Mouse (Mus musculus): ENCODE results near the gene Rbfox2. TPM values are rescaled to one million over a fixed set of nuclear protein-coding genes. Genes with fewer than 3 reads are reported as not detected.
"Not testable (repeated sequence)": the region's sequence is repeated elsewhere in the genome, so short reads cannot be mapped to it uniquely, and the experiment has no call there.

Gene Rbfox2
- total and polyA plus RNA-seq, 2 experiments: 17.4 to 21.5 TPM

DNA sequence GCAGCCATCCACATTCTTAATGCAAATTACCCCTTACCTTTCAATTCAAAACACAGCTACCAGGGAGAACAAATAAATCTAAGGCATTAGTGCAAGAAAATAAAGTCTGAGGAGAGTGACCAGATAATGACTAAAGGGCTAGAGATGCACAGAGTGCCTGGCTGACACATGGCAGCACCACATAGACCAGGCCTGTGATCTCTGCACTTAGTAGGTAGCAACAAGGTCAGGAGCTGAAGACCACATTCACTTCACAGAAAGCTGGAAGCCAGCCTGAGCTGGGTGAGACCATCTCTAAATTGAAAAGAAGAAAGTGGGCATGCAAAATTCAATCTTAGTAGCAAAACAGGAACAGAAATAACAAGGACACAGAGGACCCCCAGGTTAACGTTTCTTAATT, 30.5 kb downstream of the Rbfox2 start:
- no peak for DNase-seq (ENCODE audit: extremely low read depth, low read depth, low spot score)
- Histone ChIP-seq H3K27ac (replicated peaks; ENCODE audit: insufficient read depth, low read depth, low read length) (peak overlapping the region; percentile 7), H3K4me3 (ENCODE audit: insufficient read depth, low read depth, low read length) (no peak overlapping the region), H3K4me1 (ENCODE audit: control insufficient read depth, insufficient read depth, low read length) (peaks cover 20% of the 10 kb centered on the region), H3K27me3 (ENCODE audit: control insufficient read depth, insufficient read depth, low read length) (no peaks in the 10 kb centered on the region), H3K9ac (ENCODE audit: low read depth, low read length) (no peak overlapping the region), H3K79me2 (ENCODE audit: control insufficient read depth, insufficient read depth, low read length) (peaks cover 53% of the 10 kb centered on the region; the same call in 1 of the 2 replicates), H3K36me3 (ENCODE audit: control insufficient read depth, insufficient read depth, low read length) (no peaks in the 10 kb centered on the region)
- TF ChIP-seq CTCF (IDR thresholded peaks at IDR 0.05; ENCODE audit: low read depth, low read length) (no peak), POLR2A (IDR thresholded peaks at IDR 0.05; ENCODE audit: extremely low read depth, insufficient read depth, low read length) (no peak)
- 74% methylated on average over 1 of the region's 1 CpGs for WGBS

DNA sequence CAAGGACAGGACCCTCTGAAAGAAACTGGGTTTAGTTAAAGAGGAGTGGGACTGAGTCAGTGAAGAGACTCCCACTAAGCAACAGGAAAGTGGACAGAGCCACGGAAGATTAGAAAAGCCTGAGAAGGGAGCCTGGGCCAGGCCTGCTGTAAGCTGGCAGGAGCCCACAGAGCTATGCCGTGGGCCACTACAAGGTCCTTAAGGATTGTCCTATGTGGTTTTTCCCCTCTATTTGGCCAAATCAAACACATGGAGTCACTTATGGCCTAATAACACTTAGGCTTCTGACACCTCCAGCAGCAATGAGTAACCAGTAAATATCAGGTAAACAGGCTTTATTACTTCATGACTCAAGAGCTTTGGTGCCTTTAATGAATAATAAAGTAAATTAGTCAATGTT, 31.2 kb downstream of the Rbfox2 start:
- Histone ChIP-seq H3K4me3 (ENCODE audit: insufficient read depth, low read depth, low read length) (no peak overlapping the region), H3K27me3 (ENCODE audit: control insufficient read depth, insufficient read depth, low read length) (no peaks in the 10 kb centered on the region), H3K79me2 (ENCODE audit: control insufficient read depth, insufficient read depth, low read length) (peaks cover 55% of the 10 kb centered on the region), H3K36me3 (ENCODE audit: control insufficient read depth, insufficient read depth, low read length) (no peaks in the 10 kb centered on the region), H3K9ac (ENCODE audit: low read depth, low read length) (no peak overlapping the region), H3K27ac (replicated peaks; ENCODE audit: insufficient read depth, low read depth, low read length) (peak overlapping the region; percentile 9; the same call in 1 of the 2 replicates), H3K4me1 (ENCODE audit: control insufficient read depth, insufficient read depth, low read length) (peaks cover 24% of the 10 kb centered on the region)
- TF ChIP-seq CTCF (IDR thresholded peaks at IDR 0.05; ENCODE audit: low read depth, low read length): no peak
- no peak for TF ChIP-seq POLR2A (IDR thresholded peaks at IDR 0.05; ENCODE audit: extremely low read depth, insufficient read depth, low read length)
- WGBS: 34% methylated on average over 2 of the region's 2 CpGs
- DNase-seq (ENCODE audit: extremely low read depth, low read depth, low spot score): no peak

DNA sequence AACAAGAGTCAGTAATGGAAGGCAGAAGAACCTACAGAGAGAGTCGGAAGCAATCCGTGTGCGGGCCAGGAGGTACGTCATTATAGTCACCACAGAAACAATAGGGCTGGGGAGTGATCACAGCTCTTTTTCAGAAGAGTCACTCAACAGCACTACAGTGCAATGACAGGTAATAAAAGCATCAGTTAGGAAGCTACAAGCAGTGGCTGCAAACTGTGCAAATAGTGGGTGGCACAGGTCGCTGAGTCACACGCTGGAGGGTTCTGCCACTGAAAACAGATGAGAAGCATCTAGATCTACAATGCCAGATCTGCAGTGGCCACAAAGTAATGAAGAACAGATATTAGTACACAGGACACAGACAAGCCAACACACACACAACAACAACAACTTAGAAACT, 32.9 kb downstream of the Rbfox2 start:
- DNase-seq (ENCODE audit: extremely low read depth, low read depth, low spot score): no peak
- no peak overlapping the region for H3K27ac ChIP-seq (replicated peaks; ENCODE audit: insufficient read depth, low read depth, low read length)
- TF ChIP-seq POLR2A (IDR thresholded peaks at IDR 0.05; ENCODE audit: extremely low read depth, insufficient read depth, low read length) (no peak), CTCF (IDR thresholded peaks at IDR 0.05; ENCODE audit: low read depth, low read length) (no peak)
- peaks cover 59% of the 10 kb centered on the region for H3K79me2 ChIP-seq (ENCODE audit: control insufficient read depth, insufficient read depth, low read length)
- WGBS: 78% methylated on average over 6 of the region's 6 CpGs
- H3K27me3 ChIP-seq (ENCODE audit: control insufficient read depth, insufficient read depth, low read length): no peaks in the 10 kb centered on the region
- H3K4me3 ChIP-seq (ENCODE audit: insufficient read depth, low read depth, low read length): no peak overlapping the region
- peaks cover 27% of the 10 kb centered on the region for H3K4me1 ChIP-seq (ENCODE audit: control insufficient read depth, insufficient read depth, low read length)
- no peak overlapping the region for H3K9ac ChIP-seq (ENCODE audit: low read depth, low read length)
- H3K36me3 ChIP-seq (ENCODE audit: control insufficient read depth, insufficient read depth, low read length): no peaks in the 10 kb centered on the region

DNA sequence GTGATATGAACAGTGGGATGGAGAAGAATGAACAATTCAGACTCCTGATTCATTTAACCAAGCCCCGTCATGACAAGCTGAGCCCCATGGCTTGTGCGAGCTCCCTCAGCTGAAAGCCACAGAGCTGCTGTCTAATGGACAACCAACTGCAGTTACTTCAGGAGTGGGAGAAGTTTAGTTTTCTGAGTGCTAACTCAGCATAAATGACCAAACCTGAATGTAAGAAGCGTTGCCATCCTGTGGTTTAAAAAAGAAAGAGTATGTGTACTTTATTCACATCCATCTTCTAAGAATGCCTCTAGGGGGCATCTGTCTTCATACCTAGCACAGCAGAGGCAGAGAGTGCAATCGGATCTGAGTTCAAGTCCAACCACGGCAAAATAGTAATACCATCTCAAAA, 35.5 kb downstream of the Rbfox2 start:
- H3K27ac ChIP-seq (replicated peaks; ENCODE audit: insufficient read depth, low read depth, low read length): no peak overlapping the region
- 96% methylated on average over 5 of the region's 5 CpGs for WGBS
- no peak for TF ChIP-seq CTCF (IDR thresholded peaks at IDR 0.05; ENCODE audit: low read depth, low read length)
- no peak for TF ChIP-seq POLR2A (IDR thresholded peaks at IDR 0.05; ENCODE audit: extremely low read depth, insufficient read depth, low read length)

DNA sequence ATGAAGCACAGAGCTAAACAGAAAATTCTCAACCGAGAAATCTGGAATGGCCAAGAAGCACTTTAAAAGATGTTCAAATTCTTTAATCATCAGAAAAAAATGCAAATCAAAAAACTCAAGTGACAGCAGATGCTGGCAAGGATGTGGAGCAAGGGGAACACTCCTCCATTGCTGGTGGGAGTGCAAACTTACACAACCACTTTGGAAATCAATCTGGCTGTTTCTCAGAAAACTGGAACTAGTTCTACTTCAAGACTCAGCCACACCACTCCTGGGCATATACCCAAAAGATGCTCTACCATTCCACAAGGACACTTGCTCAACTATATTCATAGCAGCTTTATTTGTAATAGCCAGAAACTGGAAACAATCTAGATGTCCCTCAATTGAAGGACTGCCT, 37.3 kb downstream of the Rbfox2 start:
- DNase-seq (ENCODE audit: extremely low read depth, low read depth, low spot score); H3K36me3 ChIP-seq (ENCODE audit: control insufficient read depth, insufficient read depth, low read length); H3K27me3 ChIP-seq (ENCODE audit: control insufficient read depth, insufficient read depth, low read length); H3K9ac ChIP-seq (ENCODE audit: low read depth, low read length); H3K27ac ChIP-seq (replicated peaks; ENCODE audit: insufficient read depth, low read depth, low read length); H3K4me3 ChIP-seq (ENCODE audit: insufficient read depth, low read depth, low read length): not testable (repeated sequence)
- 90% methylated on average over 1 of the region's 1 CpGs for WGBS
- Histone ChIP-seq H3K4me1 (ENCODE audit: control insufficient read depth, insufficient read depth, low read length) (peaks cover 24% of the 10 kb centered on the region), H3K79me2 (ENCODE audit: control insufficient read depth, insufficient read depth, low read length) (peaks cover 59% of the 10 kb centered on the region)

More for the DNA sequence above, 35.5 kb downstream of the Rbfox2 start:
- H3K4me1 ChIP-seq (ENCODE audit: control insufficient read depth, insufficient read depth, low read length): peaks cover 17% of the 10 kb centered on the region
- no peak for DNase-seq (ENCODE audit: extremely low read depth, low read depth, low spot score)
- no peak overlapping the region for H3K4me3 ChIP-seq (ENCODE audit: insufficient read depth, low read depth, low read length)
- no peak overlapping the region for H3K9ac ChIP-seq (ENCODE audit: low read depth, low read length)
- H3K79me2 ChIP-seq (ENCODE audit: control insufficient read depth, insufficient read depth, low read length): peaks cover 62% of the 10 kb centered on the region
- no peaks in the 10 kb centered on the region for H3K36me3 ChIP-seq (ENCODE audit: control insufficient read depth, insufficient read depth, low read length)
- no peaks in the 10 kb centered on the region for H3K27me3 ChIP-seq (ENCODE audit: control insufficient read depth, insufficient read depth, low read length)

DNA sequence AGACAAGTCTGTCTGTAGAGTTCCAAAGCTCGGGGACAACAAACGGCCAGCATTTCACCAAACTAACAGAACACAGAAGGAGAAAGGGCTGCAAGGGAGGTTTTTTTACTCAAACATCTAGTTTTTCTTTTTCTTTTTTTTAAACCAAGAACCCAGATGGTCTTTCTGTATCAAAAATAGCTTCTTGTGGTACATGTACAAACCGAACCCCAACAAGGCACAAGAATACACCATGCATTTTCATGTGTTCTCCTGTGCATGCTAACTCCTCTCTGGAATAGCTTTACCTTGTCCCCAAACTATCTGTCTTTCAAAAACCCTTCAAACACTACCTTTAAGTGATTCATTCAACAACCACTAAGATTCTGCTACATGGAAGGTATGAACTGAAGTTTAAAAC, 38.4 kb downstream of the Rbfox2 start:
- H3K9ac ChIP-seq (ENCODE audit: low read depth, low read length): no peak overlapping the region
- no peak overlapping the region for H3K27ac ChIP-seq (replicated peaks; ENCODE audit: insufficient read depth, low read depth, low read length)
- TF ChIP-seq POLR2A (IDR thresholded peaks at IDR 0.05; ENCODE audit: extremely low read depth, insufficient read depth, low read length) (no peak), CTCF (IDR thresholded peaks at IDR 0.05; ENCODE audit: low read depth, low read length) (no peak)
- no peaks in the 10 kb centered on the region for H3K27me3 ChIP-seq (ENCODE audit: control insufficient read depth, insufficient read depth, low read length)
- peaks cover 53% of the 10 kb centered on the region for H3K79me2 ChIP-seq (ENCODE audit: control insufficient read depth, insufficient read depth, low read length)
- no peak for DNase-seq (ENCODE audit: extremely low read depth, low read depth, low spot score)
- H3K4me1 ChIP-seq (ENCODE audit: control insufficient read depth, insufficient read depth, low read length): peaks cover 24% of the 10 kb centered on the region
- H3K4me3 ChIP-seq (ENCODE audit: insufficient read depth, low read depth, low read length): no peak overlapping the region
- 91% methylated on average over 3 of the region's 3 CpGs for WGBS
- H3K36me3 ChIP-seq (ENCODE audit: control insufficient read depth, insufficient read depth, low read length): no peaks in the 10 kb centered on the region

Data from liver, adult 2 months (tissue).